Mouse (Mus musculus): ENCODE results near the gene Lman2. TPM values are rescaled to one million over a fixed set of nuclear protein-coding genes. Genes with fewer than 3 reads are reported as not detected.
A peak's percentile ranks its signal among the peaks of the same experiment; 100 is the strongest.

Gene Lman2
- polyA plus RNA-seq, 1 experiment from 2014 or later, result 117 TPM

- no peak overlapping the region for H3K4me3 ChIP-seq
- peaks cover 10% of the 10 kb centered on the region; the same call in 1 of the 2 replicates for H3K27me3 ChIP-seq (ENCODE audit: insufficient read depth, poor library complexity, severe bottlenecking)
- 67% methylated on average over 4 of the region's 4 CpGs for WGBS
- H3K4me1 ChIP-seq, result no peaks in the 10 kb centered on the region
- H3K9me3 ChIP-seq, result no peaks in the 10 kb centered on the region
- DNase-seq (ENCODE audit: low spot score), result no peak
- H3K36me3 ChIP-seq, result no peaks in the 10 kb centered on the region
- no peak overlapping the region for H3K27ac ChIP-seq
These were observed 30.4 kb upstream of the Lman2 start for GRCm38 (mm10) chr13:55392933-55393332.

GRCm38 (mm10) chr13:55391626-55392029, 29.0 kb upstream of the Lman2 start:
- H3K27me3 ChIP-seq (ENCODE audit: insufficient read depth, poor library complexity, severe bottlenecking), result peaks cover 9% of the 10 kb centered on the region; the same call in 1 of the 2 replicates
- H3K9me3 ChIP-seq, result no peaks in the 10 kb centered on the region
- no peaks in the 10 kb centered on the region for H3K36me3 ChIP-seq
- no peak overlapping the region for H3K4me3 ChIP-seq
- 65% methylated on average over 1 of the region's 1 CpGs for WGBS
- no peak overlapping the region for H3K27ac ChIP-seq
- DNase-seq (ENCODE audit: low spot score), result no peak
- no peaks in the 10 kb centered on the region for H3K4me1 ChIP-seq

GRCm38 (mm10) chr13:55390644-55391043, 28.1 kb upstream of the Lman2 start:
- H3K4me1 ChIP-seq, result no peaks in the 10 kb centered on the region

GRCm38 (mm10) chr13:55381790-55382189, 19.2 kb upstream of the Lman2 start:
- WGBS, result 72% methylated on average over 4 of the region's 4 CpGs
- Histone ChIP-seq H3K9me3 (no peaks in the 10 kb centered on the region), H3K27me3 (ENCODE audit: insufficient read depth, poor library complexity, severe bottlenecking) (peaks cover 79% of the 10 kb centered on the region), H3K36me3 (no peaks in the 10 kb centered on the region), H3K4me1 (peaks cover 11% of the 10 kb centered on the region), H3K27ac (no peak overlapping the region), H3K4me3 (no peak overlapping the region)
- no peak for DNase-seq (ENCODE audit: low spot score)

More at GRCm38 (mm10) chr13:55390644-55391043, 28.1 kb upstream of the Lman2 start:
- Histone ChIP-seq H3K27ac (no peak overlapping the region), H3K36me3 (no peaks in the 10 kb centered on the region), H3K4me3 (no peak overlapping the region), H3K9me3 (no peaks in the 10 kb centered on the region), H3K27me3 (ENCODE audit: insufficient read depth, poor library complexity, severe bottlenecking) (no peaks in the 10 kb centered on the region; the same call in 1 of the 2 replicates)
- DNase-seq (ENCODE audit: low spot score), result no peak
- 73% methylated on average over 3 of the region's 3 CpGs for WGBS

GRCm38 (mm10) chr13:55378907-55379580, 16.5 kb upstream of the Lman2 start:
- Histone ChIP-seq H3K4me1 (peaks cover 11% of the 10 kb centered on the region), H3K27ac (no peak overlapping the region), H3K4me3 (peak overlapping the region; percentile 25), H3K36me3 (no peaks in the 10 kb centered on the region), H3K27me3 (ENCODE audit: insufficient read depth, poor library complexity, severe bottlenecking) (peaks cover 97% of the 10 kb centered on the region), H3K9me3 (no peaks in the 10 kb centered on the region)
- WGBS, result 5% methylated on average over 32 of the region's 32 CpGs
- DNase-seq (ENCODE audit: low spot score), result no peak

- Histone ChIP-seq H3K27ac (no peak overlapping the region), H3K36me3 (no peaks in the 10 kb centered on the region), H3K4me3 (no peak overlapping the region; the same call in 1 of the 2 replicates), H3K4me1 (peaks cover 11% of the 10 kb centered on the region), H3K27me3 (ENCODE audit: insufficient read depth, poor library complexity, severe bottlenecking) (peaks cover 96% of the 10 kb centered on the region), H3K9me3 (no peaks in the 10 kb centered on the region)
- no peak for DNase-seq (ENCODE audit: low spot score)
- WGBS, result 72% methylated on average over 2 of the region's 2 CpGs
These were observed 13.3 kb upstream of the Lman2 start for GRCm38 (mm10) chr13:55375877-55376276.

GRCm38 (mm10) chr13:55374206-55374924, 11.8 kb upstream of the Lman2 start:
- no peak for DNase-seq (ENCODE audit: low spot score)
- Histone ChIP-seq H3K27ac (no peak overlapping the region), H3K9me3 (no peaks in the 10 kb centered on the region), H3K27me3 (ENCODE audit: insufficient read depth, poor library complexity, severe bottlenecking) (peaks cover 97% of the 10 kb centered on the region), H3K4me3 (no peak overlapping the region), H3K36me3 (no peaks in the 10 kb centered on the region), H3K4me1 (peaks cover 20% of the 10 kb centered on the region)
- 49% methylated on average over 6 of the region's 6 CpGs for WGBS

GRCm38 (mm10) chr13:55371740-55372139, 9.2 kb upstream of the Lman2 start:
- WGBS, result 59% methylated on average over 5 of the region's 5 CpGs
- no peaks in the 10 kb centered on the region for H3K36me3 ChIP-seq
- peaks cover 75% of the 10 kb centered on the region for H3K27me3 ChIP-seq (ENCODE audit: insufficient read depth, poor library complexity, severe bottlenecking)
- no peaks in the 10 kb centered on the region for H3K9me3 ChIP-seq
- DNase-seq (ENCODE audit: low spot score), result no peak
- H3K4me3 ChIP-seq, result no peak overlapping the region
- no peak overlapping the region for H3K27ac ChIP-seq
- H3K4me1 ChIP-seq, result peaks cover 15% of the 10 kb centered on the region; the same call in 1 of the 2 replicates

GRCm38 (mm10) chr13:55371007-55371681, 8.6 kb upstream of the Lman2 start:
- peaks cover 69% of the 10 kb centered on the region for H3K27me3 ChIP-seq (ENCODE audit: insufficient read depth, poor library complexity, severe bottlenecking)

GRCm38 (mm10) chr13:55370234-55370633, 7.7 kb upstream of the Lman2 start:
- Histone ChIP-seq H3K9me3 (no peaks in the 10 kb centered on the region), H3K36me3 (no peaks in the 10 kb centered on the region), H3K4me3 (no peak overlapping the region), H3K27me3 (ENCODE audit: insufficient read depth, poor library complexity, severe bottlenecking) (peaks cover 64% of the 10 kb centered on the region), H3K27ac (no peak overlapping the region), H3K4me1 (peaks cover 15% of the 10 kb centered on the region; the same call in 1 of the 2 replicates)
- DNase-seq (ENCODE audit: low spot score), result no peak
- WGBS, result 40% methylated on average over 3 of the region's 3 CpGs

More at GRCm38 (mm10) chr13:55371007-55371681, 8.6 kb upstream of the Lman2 start:
- Histone ChIP-seq H3K27ac (no peak overlapping the region), H3K4me1 (peaks cover 15% of the 10 kb centered on the region; the same call in 1 of the 2 replicates), H3K9me3 (no peaks in the 10 kb centered on the region), H3K36me3 (no peaks in the 10 kb centered on the region), H3K4me3 (no peak overlapping the region)
- 75% methylated on average over 8 of the region's 8 CpGs for WGBS
- no peak for DNase-seq (ENCODE audit: low spot score)

GRCm38 (mm10) chr13:55369531-55370114, 7.0 kb upstream of the Lman2 start, which contains the start of gene Rgs14:
Gene Rgs14, plus strand, starts transcription at chr13:55369732.
- Histone ChIP-seq H3K9me3 (no peaks in the 10 kb centered on the region), H3K27ac (0 out of 2 replicates have a peak within 1 kb of the TSS, but pooled peaks have one; percentile 18), H3K4me1 (peaks cover 15% of the 10 kb centered on the region; the same call in 1 of the 2 replicates), H3K4me3 (no peak within 1 kb of the TSS), H3K27me3 (ENCODE audit: insufficient read depth, poor library complexity, severe bottlenecking) (peaks cover 61% of the 10 kb centered on the region), H3K36me3 (no peaks in the 10 kb centered on the region)
- WGBS, result 51% methylated on average over 13 of the region's 13 CpGs
- no peak for DNase-seq (ENCODE audit: low spot score)

- Histone ChIP-seq H3K27me3 (ENCODE audit: insufficient read depth, poor library complexity, severe bottlenecking) (peaks cover 49% of the 10 kb centered on the region), H3K9me3 (no peaks in the 10 kb centered on the region), H3K27ac (no peak overlapping the region), H3K4me1 (peaks cover 15% of the 10 kb centered on the region; the same call in 1 of the 2 replicates), H3K4me3 (no peak overlapping the region), H3K36me3 (no peaks in the 10 kb centered on the region)
- 71% methylated on average over 7 of the region's 7 CpGs for WGBS
- no peak for DNase-seq (ENCODE audit: low spot score)
These were observed 5.8 kb upstream of the Lman2 start for GRCm38 (mm10) chr13:55368401-55368800.

All from heart, embryonic 10.5 days (tissue).